Mouse (Mus musculus) heart, embryonic 11.5 days (tissue): ENCODE results near the gene Auts2. TPM values are rescaled to one million over a fixed set of nuclear protein-coding genes. Genes with fewer than 3 reads are reported as not detected.
"Not testable (repeated sequence)": the region's sequence is repeated elsewhere in the genome, so short reads cannot be mapped to it uniquely, and the experiment has no call there.

Experiments
- ATAC-seq: fragments of 200-750 bp; cut with Nextera tagmentation; replicated peaks from 2 replicates; pipeline ENCODE4 v1.8.0; 2017; ENCODE audit warnings: moderate library complexity; ENCODE audit not compliant: insufficient number of reproducible peaks, low FRiP score, low TSS enrichment
- H3K27ac ChIP-seq: fragments of 300-500 bp; sonication (generic); 2 replicates; pipeline ENCODE4 v1.5.1; 2014; ENCODE audit warnings: mild to moderate bottlenecking, low read depth, low read length
- H3K27me3 ChIP-seq: fragments of 300-500 bp; sonication (generic); 2 replicates; pipeline ENCODE4 v1.6.1; 2014; ENCODE audit warnings: mild to moderate bottlenecking, low read length, mixed read lengths; ENCODE audit not compliant: control insufficient read depth, insufficient read depth
- H3K36me3 ChIP-seq: fragments of 300-500 bp; sonication (generic); 2 replicates; pipeline ENCODE4 v1.6.1; 2014; ENCODE audit warnings: mild to moderate bottlenecking, low read length, moderate library complexity, mixed read lengths; ENCODE audit not compliant: control insufficient read depth, insufficient read depth
- H3K4me1 ChIP-seq: fragments of 300-500 bp; sonication (generic); 2 replicates; pipeline ENCODE4 v1.6.1; 2014; ENCODE audit warnings: low read length; ENCODE audit not compliant: control insufficient read depth, insufficient read depth
- H3K4me2 ChIP-seq: fragments of 300-500 bp; sonication (generic); 2 replicates; pipeline ENCODE4 v1.6.1; 2014; ENCODE audit warnings: mild to moderate bottlenecking, moderate library complexity
- H3K4me3 ChIP-seq: fragments of 300-500 bp; sonication (generic); 2 replicates; pipeline ENCODE4 v1.5.1; 2014; ENCODE audit warnings: low read depth, low read length
- H3K9ac ChIP-seq: fragments of 300-500 bp; sonication (generic); 2 replicates; pipeline ENCODE4 v1.6.1; 2014; ENCODE audit warnings: mild to moderate bottlenecking, low read depth, low read length, moderate library complexity
- H3K9me3 ChIP-seq: fragments of 300-500 bp; sonication (generic); replicated peaks from 2 replicates; pipeline ENCODE4 v1.6.1; 2016; ENCODE audit warnings: low read length; ENCODE audit not compliant: control insufficient read depth
- WGBS: fragments of 180-500 bp; shearing (Covaris S2); extraction: QIAGEN DNeasy Blood & Tissue Kit; methylation state at CpG from one replicate; pipeline ENCODE4 v1.1.7; 2014; ENCODE audit not compliant: insufficient replicate concordance; 5-methylcytosine and 5-hydroxymethylcytosine counted together
- polyA plus RNA-seq: library from polyadenylated mRNA; unstranded; fragments of >200 nt; fragmentation: Nextera tagmentation; extraction: Ambion mirVana; gene quantifications from 2 replicates; pipeline ENCODE4 v1.2.1, GENCODE M21; 2014

Gene Auts2
- 17.7 and 19.8 TPM in 2 replicates for polyA plus RNA-seq

DNA sequence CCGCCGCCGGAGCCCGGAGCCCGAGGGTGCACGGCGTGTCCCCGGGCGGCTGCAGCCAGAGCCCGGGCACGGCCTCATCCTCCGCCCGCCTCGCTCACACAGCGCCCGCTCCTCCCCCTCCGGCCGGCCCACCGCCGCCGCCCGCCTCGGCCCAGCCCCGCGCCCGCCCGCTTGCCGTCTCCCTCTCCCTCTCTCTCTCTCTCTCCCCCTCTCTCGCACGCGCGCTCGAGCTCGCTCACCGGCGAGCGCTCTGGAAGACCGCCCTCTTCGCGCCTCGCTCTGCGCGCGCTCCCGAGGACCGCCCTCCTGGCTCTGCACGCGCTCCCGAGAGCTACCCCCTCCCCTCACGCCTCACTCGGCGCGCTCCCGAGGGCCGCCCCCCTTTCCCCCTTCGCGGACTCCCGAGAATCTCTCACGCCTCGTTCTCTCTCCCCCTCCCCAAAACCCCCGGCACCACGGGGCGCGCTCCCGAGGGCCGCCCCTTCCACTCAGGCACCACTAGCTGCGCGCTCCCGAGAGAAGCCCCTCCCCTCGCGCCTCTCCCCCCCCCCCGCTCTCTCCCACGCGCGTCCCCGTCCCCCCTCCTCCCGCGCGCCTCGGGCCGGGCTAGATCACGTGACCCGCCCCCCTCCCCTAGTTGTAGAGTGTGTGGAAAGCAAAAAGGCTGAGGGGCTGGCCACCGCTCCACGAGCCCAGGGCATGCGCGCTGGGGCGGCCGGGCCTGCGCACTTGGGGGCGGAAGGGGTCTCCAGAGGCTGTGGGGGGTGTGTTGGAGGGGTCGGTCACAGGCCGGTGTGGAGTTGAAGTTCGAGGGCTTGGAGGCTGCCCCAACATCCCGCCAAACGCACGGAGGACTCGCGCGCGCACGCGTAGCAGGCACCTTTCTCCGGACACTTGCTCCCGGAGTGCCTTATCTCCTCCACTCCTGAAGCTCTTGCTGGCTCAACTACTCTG is at the start of gene Auts2:
Auts2 (minus strand) TSS at position 227 of the 954 bp plus-strand sequence.
- H3K27ac ChIP-seq = peak within 1 kb of the TSS; percentile 87
- peak within 1 kb of the TSS; percentile 79 for H3K9ac ChIP-seq
- peak; percentile 88 for ATAC-seq
- 1% methylated on average over 61 of the region's 105 CpGs for WGBS
- peaks cover 4% of the 10 kb centered on the region; the same call in 1 of the 2 replicates for H3K27me3 ChIP-seq
- peak within 1 kb of the TSS; percentile 84 for H3K4me2 ChIP-seq
- H3K4me3 ChIP-seq = peak within 1 kb of the TSS; percentile 62
- no peaks in the 10 kb centered on the region; the same call in 1 of the 2 replicates for H3K4me1 ChIP-seq
- H3K9me3 ChIP-seq = no peaks in the 10 kb centered on the region
- H3K36me3 ChIP-seq = no peaks in the 10 kb centered on the region

DNA sequence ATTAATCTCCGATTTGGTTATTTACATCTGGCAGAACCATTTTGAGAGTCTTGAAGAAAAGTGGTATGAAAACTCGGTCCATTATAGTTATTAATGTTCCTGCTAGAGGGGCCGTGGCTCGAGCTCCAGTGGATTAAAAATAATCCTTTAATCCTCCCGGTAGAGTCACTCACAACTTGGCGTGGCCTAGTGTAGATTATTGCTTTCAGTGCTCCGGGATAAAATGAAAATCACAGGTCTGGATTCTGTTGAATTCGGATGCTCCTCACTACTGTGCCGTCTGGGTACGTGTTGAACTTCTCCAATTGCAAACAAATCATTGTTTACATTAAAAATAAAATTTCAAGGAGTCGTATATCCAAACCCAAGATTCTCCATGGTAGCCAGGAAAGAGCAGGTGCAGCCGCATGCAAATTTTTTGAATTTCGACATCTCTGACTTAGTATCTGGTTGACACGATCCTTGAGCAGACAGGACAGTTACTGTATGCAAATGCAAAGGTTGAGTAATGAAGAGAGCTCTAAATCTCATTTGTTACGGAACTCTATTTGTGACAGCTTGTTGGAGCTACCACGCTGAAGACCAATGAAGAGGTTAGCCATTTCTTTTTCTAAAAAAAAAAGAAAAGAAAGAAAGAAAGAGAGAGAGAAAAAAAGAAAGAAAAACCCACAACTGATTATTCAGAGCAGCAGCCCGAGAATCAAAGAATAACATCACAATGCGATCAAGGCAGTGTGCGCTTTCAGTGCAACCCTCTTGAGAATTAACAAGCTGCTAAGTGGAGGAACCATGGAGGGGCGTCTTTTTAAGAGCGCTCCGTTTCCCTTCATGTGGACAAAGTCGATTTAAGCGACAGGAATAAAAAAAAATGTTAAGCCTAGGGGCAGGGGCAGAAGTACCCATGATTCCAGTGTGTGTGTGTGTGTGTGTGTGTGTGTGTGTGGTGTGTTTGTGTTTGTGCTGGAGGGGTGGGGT is 48.9 kb upstream of the Auts2 start:
- Histone ChIP-seq H3K4me3 (no peak overlapping the region), H3K36me3 (no peaks in the 10 kb centered on the region), H3K4me2 (no peak overlapping the region), H3K27me3 (no peaks in the 10 kb centered on the region), H3K9me3 (no peaks in the 10 kb centered on the region), H3K4me1 (no peaks in the 10 kb centered on the region), H3K27ac (no peak overlapping the region), H3K9ac (no peak overlapping the region)
- 81% methylated on average over 24 of the region's 24 CpGs for WGBS
- no peak for ATAC-seq

GRCm38 (mm10) chr5:132579774-132580173 is 36.6 kb upstream of the Auts2 start:
- no peak overlapping the region for H3K4me3 ChIP-seq
- no peaks in the 10 kb centered on the region for H3K27me3 ChIP-seq
- no peaks in the 10 kb centered on the region for H3K36me3 ChIP-seq
- H3K9ac ChIP-seq = no peak overlapping the region
- H3K4me1 ChIP-seq = no peaks in the 10 kb centered on the region
- no peak for ATAC-seq
- H3K9me3 ChIP-seq = no peaks in the 10 kb centered on the region
- 58% methylated on average over 7 of the region's 7 CpGs for WGBS
- no peak overlapping the region for H3K27ac ChIP-seq
- H3K4me2 ChIP-seq = no peak overlapping the region

GRCm38 (mm10) chr5:132560771-132561170 is 17.6 kb upstream of the Auts2 start:
- H3K27ac ChIP-seq, H3K9ac ChIP-seq, H3K36me3 ChIP-seq, H3K27me3 ChIP-seq, ATAC-seq, H3K4me1 ChIP-seq, H3K4me2 ChIP-seq, H3K4me3 ChIP-seq, H3K9me3 ChIP-seq: not testable (repeated sequence)
- 68% methylated on average over 6 of the region's 6 CpGs for WGBS

DNA sequence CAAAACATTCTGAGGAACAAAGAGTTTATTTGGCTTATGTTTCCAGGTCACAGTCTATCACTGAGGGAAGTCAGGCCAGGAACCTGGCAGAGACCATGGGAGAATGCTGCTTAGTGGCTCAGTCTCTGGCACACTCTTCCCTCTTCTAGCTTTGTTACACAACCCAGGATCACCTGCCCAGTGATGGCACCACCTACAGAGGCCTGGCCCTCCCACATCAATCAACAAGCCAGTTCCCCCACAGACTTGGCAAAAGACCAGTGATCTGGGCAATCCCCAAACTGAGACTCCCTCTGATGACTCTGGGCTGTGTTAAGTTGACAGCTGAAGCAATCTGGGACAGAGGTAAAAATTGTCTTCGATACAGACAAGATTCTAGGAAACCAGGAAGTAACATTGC is 2.6 kb upstream of the Auts2 start:
- 50% methylated on average over 1 of the region's 1 CpGs for WGBS
- Histone ChIP-seq H3K4me3 (no peak overlapping the region), H3K27ac (no peak overlapping the region), H3K27me3 (peaks cover 4% of the 10 kb centered on the region; the same call in 1 of the 2 replicates), H3K9ac (no peak overlapping the region), H3K36me3 (no peaks in the 10 kb centered on the region), H3K9me3 (no peaks in the 10 kb centered on the region), H3K4me2 (no peak overlapping the region), H3K4me1 (no peaks in the 10 kb centered on the region)
- no peak for ATAC-seq

GRCm38 (mm10) chr5:132544176-132544995 is 1.2 kb upstream of the Auts2 start:
- H3K27me3 ChIP-seq = peaks cover 4% of the 10 kb centered on the region; the same call in 1 of the 2 replicates

DNA sequence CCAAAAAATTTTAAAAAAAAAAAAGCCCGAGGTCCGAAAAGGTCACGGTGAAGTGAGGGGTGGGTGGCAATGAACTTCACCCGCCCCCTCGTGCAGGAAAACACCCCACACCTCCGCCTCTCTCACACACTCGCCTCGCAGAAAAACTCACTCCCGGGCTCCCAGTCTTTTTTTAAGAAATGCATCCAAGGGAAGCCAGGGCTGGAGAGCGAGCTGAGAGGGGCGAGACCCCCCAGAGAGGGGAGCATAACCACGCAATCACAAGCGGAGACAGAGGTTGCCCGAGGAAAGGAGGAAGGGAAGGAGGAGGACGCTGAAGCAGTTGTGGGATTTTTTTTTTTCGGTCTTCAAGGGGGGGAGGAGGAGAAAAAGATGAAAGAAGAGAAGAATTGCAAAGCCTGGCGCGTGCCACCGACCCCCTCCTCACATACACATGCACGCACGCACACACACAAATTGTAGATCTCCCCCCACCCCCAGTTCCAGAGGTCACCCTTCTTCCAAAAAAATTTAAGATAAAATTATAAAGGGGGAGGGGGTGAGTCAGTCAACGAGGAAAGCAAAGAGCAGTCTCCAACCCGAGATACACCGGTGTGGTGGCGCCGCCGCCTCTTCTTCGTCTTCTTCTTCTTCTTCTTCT is 643 bp downstream of the Auts2 start:
- 0 out of 2 replicates have a peak, but pooled peaks have one; percentile 2 for ATAC-seq
- Histone ChIP-seq H3K9ac (peak overlapping the region; percentile 79), H3K27ac (peak overlapping the region; percentile 87), H3K36me3 (no peaks in the 10 kb centered on the region), H3K4me1 (no peaks in the 10 kb centered on the region; the same call in 1 of the 2 replicates), H3K4me3 (peak overlapping the region; percentile 62), H3K4me2 (peak overlapping the region; percentile 84), H3K27me3 (peaks cover 4% of the 10 kb centered on the region; the same call in 1 of the 2 replicates), H3K9me3 (no peaks in the 10 kb centered on the region)
- WGBS = under 1% methylated on average over 28 of the region's 28 CpGs

More at GRCm38 (mm10) chr5:132544176-132544995, 1.2 kb upstream of the Auts2 start:
- Histone ChIP-seq H3K4me2 (peak overlapping the region; percentile 84), H3K9ac (0 out of 2 replicates have a peak overlapping the region, but pooled peaks have one; percentile 79), H3K36me3 (no peaks in the 10 kb centered on the region), H3K27ac (0 out of 2 replicates have a peak overlapping the region, but pooled peaks have one; percentile 12), H3K4me1 (no peaks in the 10 kb centered on the region; the same call in 1 of the 2 replicates), H3K9me3 (no peaks in the 10 kb centered on the region), H3K4me3 (peak overlapping the region; percentile 62)
- ATAC-seq = no peak
- WGBS = 8% methylated on average over 26 of the region's 26 CpGs
